Mouse (Mus musculus) Patski (cell line): Measurements from ENCODE around the gene Gm45785. TPM values are rescaled to one million over a fixed set of nuclear protein-coding genes. Genes with fewer than 3 reads are reported as not detected.
A peak's percentile ranks its signal among the peaks of the same experiment; 100 is the strongest.

ENCODE experiments used
- ATAC-seq: fragments of 100-300 bp; one replicate; pipeline ENCODE4 v1.8.0; 2021
- CTCF ChIA-PET: fragments of 350-600 bp; sonication (Branson Sonifier 250); formaldehyde crosslinking; loops from one replicate; lab custom pipeline; 2022; ENCODE audit warnings: inconsistent platforms; lab: Charles Lee
- POLR2A ChIA-PET: fragments of 350-600 bp; sonication (Branson Sonifier 250); formaldehyde crosslinking; loops from one replicate; lab custom pipeline; 2022; ENCODE audit warnings: antibody characterized with exemption, inconsistent platforms; lab: Charles Lee
- DNase-seq: peaks from one replicate; pipeline ENCODE4 v3.0.0-alpha.2; 2011; ENCODE audit warnings: low read depth, low spot score
- H3K27me3 ChIP-seq: fragments of 371-371 bp; one replicate; pipeline ENCODE4 v1.5.1; 2021
- CTCF ChIP-seq: fragments of 100-300 bp; IDR thresholded peaks from one replicate; pipeline ENCODE4 v1.5.1; 2021
- in situ Hi-C: fragments of 300-500 bp; cut with MboI; formaldehyde crosslinking; loops from 3 replicates; pipeline ENCODE4 v1.11.1; 2018; ENCODE audit warnings: low pct_unique_long_range_greater_than_20kb, mixed read lengths
- polyA plus RNA-seq: library from polyadenylated mRNA; unstranded; gene quantifications from one replicate; pipeline ENCODE4 v1.2.3, GENCODE M21; 2021

The Gm45785 gene
- polyA plus RNA-seq, 1 experiment from 2014 or later = not detected

- CTCF ChIA-PET = interaction anchor here (1.7 kb wide), 1 partner anchor 17 kb away, joined by 5 read pairs; no protein-coding TSS in a partner anchor
- DNase-seq = no peak
- in situ Hi-C loops = no loop called here
- H3K27me3 ChIP-seq = no peaks in the 10 kb centered on the region
- peak; percentile 64 for ATAC-seq
- POLR2A ChIA-PET = no interaction called here
- TF ChIP-seq CTCF = no peak
Measured at GRCm38 (mm10) chr7:140811714-140812113, 44.4 kb downstream of the Gm45785 start.

- TF ChIP-seq CTCF = peak; percentile 50
- in situ Hi-C loops = no loop called here
- H3K27me3 ChIP-seq = no peaks in the 10 kb centered on the region
- no peak for DNase-seq
- ATAC-seq = no peak
- POLR2A ChIA-PET = no interaction called here
- CTCF ChIA-PET = no interaction called here
Measured at GRCm38 (mm10) chr7:140810496-140810895, 45.6 kb downstream of the Gm45785 start.

- peak; percentile 47 for ATAC-seq
- in situ Hi-C loops = no loop called here
- POLR2A ChIA-PET = no interaction called here
- CTCF ChIA-PET = interaction anchor here (1.6 kb wide), 1 partner anchor 10 kb away, joined by 3 read pairs; no protein-coding TSS in a partner anchor
- peak; percentile 66 for TF ChIP-seq CTCF
- DNase-seq = no peak
- H3K27me3 ChIP-seq = no peaks in the 10 kb centered on the region
Measured at GRCm38 (mm10) chr7:140805704-140806103, 50.4 kb downstream of the Gm45785 start.

- TF ChIP-seq CTCF = no peak
- ChIA-PET POLR2A (no interaction called here), CTCF (no interaction called here)
- no peaks in the 10 kb centered on the region for H3K27me3 ChIP-seq
- no peak for DNase-seq
- in situ Hi-C loops = no loop called here
- ATAC-seq = peak; percentile 18
Measured at GRCm38 (mm10) chr7:140802629-140803028, 53.5 kb downstream of the Gm45785 start.

GRCm38 (mm10) chr7:140798212-140798611 is 57.9 kb downstream of the Gm45785 start:
- ChIA-PET CTCF (no interaction called here), POLR2A (no interaction called here)
- in situ Hi-C loops = no loop called here
- no peak for TF ChIP-seq CTCF
- DNase-seq = no peak
- no peaks in the 10 kb centered on the region for H3K27me3 ChIP-seq
- no peak for ATAC-seq

GRCm38 (mm10) chr7:140797619-140798018 is 58.5 kb downstream of the Gm45785 start:
- no peak for TF ChIP-seq CTCF
- in situ Hi-C loops = no loop called here
- CTCF ChIA-PET = no interaction called here
- no peaks in the 10 kb centered on the region for H3K27me3 ChIP-seq
- ATAC-seq (no peak), DNase-seq (no peak)
- POLR2A ChIA-PET = no interaction called here

GRCm38 (mm10) chr7:140793541-140793940 is 62.6 kb downstream of the Gm45785 start:
- in situ Hi-C loops = no loop called here
- CTCF ChIA-PET = no interaction called here
- ATAC-seq (no peak), DNase-seq (no peak)
- TF ChIP-seq CTCF = no peak
- POLR2A ChIA-PET = no interaction called here
- H3K27me3 ChIP-seq = no peaks in the 10 kb centered on the region

GRCm38 (mm10) chr7:140788053-140788435 is 68.1 kb downstream of the Gm45785 start:
- no peak for DNase-seq
- peaks cover 4% of the 10 kb centered on the region for H3K27me3 ChIP-seq
- no peak for ATAC-seq
- no peak for TF ChIP-seq CTCF
- ChIA-PET POLR2A (no interaction called here), CTCF (no interaction called here)
- in situ Hi-C loops = no loop called here

- DNase-seq = no peak
- POLR2A ChIA-PET = interaction anchor here (0.5 kb wide), 1 partner anchor 279 kb away, joined by 3 read pairs; no protein-coding TSS in a partner anchor
- ATAC-seq = no peak
- CTCF ChIA-PET = no interaction called here
- TF ChIP-seq CTCF = no peak
- peaks cover 4% of the 10 kb centered on the region for H3K27me3 ChIP-seq
- in situ Hi-C loops = no loop called here
Measured at GRCm38 (mm10) chr7:140787406-140788052, 68.6 kb downstream of the Gm45785 start, which contains the start of gene Syce1. Syce1 (minus strand) TSS chr7:140787852.

- CTCF ChIA-PET = interaction anchor here (1.1 kb wide), 1 partner anchor 12 kb away, joined by 3 read pairs; no protein-coding TSS in a partner anchor
- peaks cover 14% of the 10 kb centered on the region for H3K27me3 ChIP-seq
- no peak for DNase-seq
- in situ Hi-C loops = no loop called here
- no peak for TF ChIP-seq CTCF
- ATAC-seq = no peak
- POLR2A ChIA-PET = no interaction called here
Measured at GRCm38 (mm10) chr7:140780548-140780947, 75.6 kb downstream of the Gm45785 start.

Other genes starting within 250 kb of the Gm45785 start
- not detected for gene Olfr61, start 227.4 kb downstream of the Gm45785 start, polyA plus RNA-seq
- not detected for gene Olfr53, start 209.9 kb downstream of the Gm45785 start, polyA plus RNA-seq
- not detected for gene Olfr539, start 196.4 kb downstream of the Gm45785 start, polyA plus RNA-seq
- not detected for gene Olfr45, start 174.4 kb downstream of the Gm45785 start, polyA plus RNA-seq
- gene Olfr541, start 159.1 kb downstream of the Gm45785 start, polyA plus RNA-seq = not detected
- gene Cyp2e1, start 92.6 kb downstream of the Gm45785 start, polyA plus RNA-seq = not detected
- gene Syce1, start 68.5 kb downstream of the Gm45785 start, polyA plus RNA-seq = not detected
- gene Zfp941, start 34.2 kb downstream of the Gm45785 start, polyA plus RNA-seq = not detected
- 0.18 TPM for gene Urah, start 21.3 kb downstream of the Gm45785 start, polyA plus RNA-seq
- gene Scgb1c1, start 10.8 kb downstream of the Gm45785 start, polyA plus RNA-seq = 0.23 TPM
- 0.31 TPM for gene Odf3, start 8.5 kb downstream of the Gm45785 start, polyA plus RNA-seq
- gene Ric8a, start 626 bp upstream of the Gm45785 start, polyA plus RNA-seq = 67.0 TPM
- 28.0 TPM for gene Bet1l, start 1.2 kb upstream of the Gm45785 start, polyA plus RNA-seq
- 148 TPM for gene Psmd13, start 25.6 kb upstream of the Gm45785 start, polyA plus RNA-seq
- 48.3 TPM for gene Sirt3, start 26.0 kb upstream of the Gm45785 start, polyA plus RNA-seq
- gene Cox8b, start 44.1 kb upstream of the Gm45785 start, polyA plus RNA-seq = not detected
- not detected for gene Nlrp6, start 64.6 kb upstream of the Gm45785 start, polyA plus RNA-seq
- 18.3 TPM for gene Pgghg, start 85.1 kb upstream of the Gm45785 start, polyA plus RNA-seq
- gene Ifitm5, start 94.0 kb upstream of the Gm45785 start, polyA plus RNA-seq = 0.30 TPM
- 0.50 TPM for gene Gm45717, start 99.6 kb upstream of the Gm45785 start, polyA plus RNA-seq
- gene Ifitm2, start 99.7 kb upstream of the Gm45785 start, polyA plus RNA-seq = 257 TPM
- 0.22 TPM for gene Ifitm1, start 110.9 kb upstream of the Gm45785 start, polyA plus RNA-seq
- gene Ifitm3, start 154.4 kb upstream of the Gm45785 start, polyA plus RNA-seq = 8.6 TPM
- gene Ifitm6, start 161.6 kb upstream of the Gm45785 start, polyA plus RNA-seq = 0.21 TPM
- not detected for gene Gm17387, start 172.8 kb upstream of the Gm45785 start, polyA plus RNA-seq
- 2.2 TPM for gene B4galnt4, start 204.8 kb upstream of the Gm45785 start, polyA plus RNA-seq
- gene Pkp3, start 221.9 kb upstream of the Gm45785 start, polyA plus RNA-seq = 2.2 TPM
- gene Sigirr, start 244.2 kb upstream of the Gm45785 start, polyA plus RNA-seq = 7.6 TPM